Mouse (Mus musculus): ENCODE data around the gene Zfp879. TPM values are rescaled to one million over a fixed set of nuclear protein-coding genes. Genes with fewer than 3 reads are reported as not detected.

Gene Zfp879
- 0.37 TPM for polyA plus RNA-seq (2015; fragmentation: Illumina TruSeq; extraction: RNeasy Lipid Tissue Mini Kit (QIAGEN cat#74804); ENCODE audit: insufficient read depth, low replicate concordance)

DNA sequence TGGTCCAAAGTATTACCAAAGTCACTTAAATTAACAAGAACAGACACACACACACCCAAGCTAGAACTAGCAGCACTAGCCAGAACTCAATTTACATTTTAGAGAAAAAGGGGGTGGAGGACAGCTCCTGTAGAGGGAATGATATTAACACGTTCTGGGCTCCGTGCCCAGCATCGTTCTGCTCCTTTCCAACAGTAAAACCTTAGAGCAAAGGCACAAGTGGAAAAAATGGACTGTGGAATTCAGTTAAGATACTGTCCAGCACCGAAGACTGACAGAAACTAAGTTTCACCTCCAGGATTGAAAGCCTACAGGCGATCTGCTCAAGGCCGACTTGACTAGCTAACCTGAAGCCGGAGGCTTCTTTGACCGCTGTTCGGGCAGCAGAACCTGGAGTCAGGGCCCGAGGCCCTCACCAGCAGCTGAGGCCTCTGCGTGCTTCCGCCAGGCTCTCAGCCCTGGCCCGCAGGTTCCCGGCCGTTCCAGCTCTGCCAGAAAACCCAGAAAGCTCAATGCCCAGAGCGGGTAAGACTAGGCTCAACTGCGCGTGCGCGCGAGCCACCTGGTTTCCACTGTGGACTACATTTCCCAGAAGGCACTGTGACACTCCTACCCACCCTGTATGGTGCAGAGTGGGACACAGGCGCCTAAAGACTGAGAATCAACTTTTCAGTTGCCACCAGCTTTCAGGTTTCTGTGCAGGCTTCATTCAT is at the start of gene Zfp879:
Gene Zfp879, minus strand, starts transcription at position 530 of the 713 bp plus-strand sequence.

DNA sequence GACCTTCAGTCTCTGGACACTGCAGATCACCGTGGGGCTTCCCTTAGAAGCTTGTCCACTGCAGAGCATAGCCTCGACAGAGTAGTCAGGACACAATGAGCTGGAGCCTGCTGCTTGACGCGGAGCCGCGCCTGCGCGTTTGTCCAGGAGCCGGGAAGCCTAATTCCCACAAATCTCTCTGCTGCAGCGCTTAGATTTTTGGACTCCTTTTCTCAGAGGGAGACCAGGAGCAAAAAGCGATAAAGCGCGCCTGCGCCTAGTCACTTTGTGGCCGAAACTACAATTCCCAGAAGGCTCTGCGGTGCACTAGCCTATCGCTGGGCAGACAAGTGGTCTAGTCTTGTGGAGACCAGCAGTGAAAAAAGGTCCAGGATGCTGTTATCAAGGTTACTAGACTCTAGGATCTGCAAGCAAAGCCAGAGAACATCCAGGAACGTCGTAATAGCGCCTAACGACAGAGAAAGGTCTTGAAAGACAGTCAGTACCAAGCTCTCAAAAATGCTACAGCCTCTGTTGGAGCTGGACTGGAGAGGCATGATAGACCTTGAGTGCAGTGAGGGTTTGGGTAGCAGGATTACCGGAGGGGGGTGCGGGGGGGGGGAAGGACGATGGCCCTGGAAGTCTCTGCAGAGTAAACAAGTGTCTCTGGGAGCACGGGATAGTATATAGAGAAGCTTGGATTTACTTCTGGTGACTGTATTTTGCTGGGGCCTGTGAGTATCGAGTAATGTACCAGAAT is 46.2 kb upstream of the Zfp879 start, which contains the start of gene Zfp454:
Gene Zfp454, minus strand, starts transcription at position 262 of the 739 bp plus-strand sequence.

DNA sequence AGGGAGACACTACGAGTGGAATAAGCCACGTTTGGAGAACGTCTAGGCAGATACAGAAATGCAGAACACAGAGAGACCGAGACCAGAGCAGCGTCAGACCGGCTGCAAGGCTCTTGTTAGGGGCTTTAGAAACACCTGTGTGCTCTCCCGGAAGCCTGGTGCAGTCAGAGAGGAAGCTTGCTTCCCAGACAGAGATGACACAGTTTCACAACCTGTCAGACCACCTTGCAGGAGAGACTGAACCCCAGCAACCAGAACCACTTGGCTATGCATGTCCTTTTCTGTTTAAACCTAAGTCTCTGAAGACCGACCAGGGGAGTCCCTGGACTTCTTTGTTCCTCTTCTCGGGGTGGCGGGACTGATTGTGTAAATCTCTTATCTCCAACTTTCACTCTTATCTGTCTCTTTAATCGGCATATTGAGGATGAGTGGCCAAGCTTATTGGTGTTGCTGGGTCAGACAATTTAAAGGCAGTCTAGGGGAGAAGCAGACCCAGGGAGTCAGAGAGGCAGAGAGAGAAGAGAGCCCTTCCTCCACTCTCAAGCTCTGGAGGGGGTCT is 8.9 kb upstream of the Zfp879 start, which contains the start of gene Grm6:
Gene Grm6, plus strand, starts transcription at position 509 of the 559 bp plus-strand sequence.

DNA sequence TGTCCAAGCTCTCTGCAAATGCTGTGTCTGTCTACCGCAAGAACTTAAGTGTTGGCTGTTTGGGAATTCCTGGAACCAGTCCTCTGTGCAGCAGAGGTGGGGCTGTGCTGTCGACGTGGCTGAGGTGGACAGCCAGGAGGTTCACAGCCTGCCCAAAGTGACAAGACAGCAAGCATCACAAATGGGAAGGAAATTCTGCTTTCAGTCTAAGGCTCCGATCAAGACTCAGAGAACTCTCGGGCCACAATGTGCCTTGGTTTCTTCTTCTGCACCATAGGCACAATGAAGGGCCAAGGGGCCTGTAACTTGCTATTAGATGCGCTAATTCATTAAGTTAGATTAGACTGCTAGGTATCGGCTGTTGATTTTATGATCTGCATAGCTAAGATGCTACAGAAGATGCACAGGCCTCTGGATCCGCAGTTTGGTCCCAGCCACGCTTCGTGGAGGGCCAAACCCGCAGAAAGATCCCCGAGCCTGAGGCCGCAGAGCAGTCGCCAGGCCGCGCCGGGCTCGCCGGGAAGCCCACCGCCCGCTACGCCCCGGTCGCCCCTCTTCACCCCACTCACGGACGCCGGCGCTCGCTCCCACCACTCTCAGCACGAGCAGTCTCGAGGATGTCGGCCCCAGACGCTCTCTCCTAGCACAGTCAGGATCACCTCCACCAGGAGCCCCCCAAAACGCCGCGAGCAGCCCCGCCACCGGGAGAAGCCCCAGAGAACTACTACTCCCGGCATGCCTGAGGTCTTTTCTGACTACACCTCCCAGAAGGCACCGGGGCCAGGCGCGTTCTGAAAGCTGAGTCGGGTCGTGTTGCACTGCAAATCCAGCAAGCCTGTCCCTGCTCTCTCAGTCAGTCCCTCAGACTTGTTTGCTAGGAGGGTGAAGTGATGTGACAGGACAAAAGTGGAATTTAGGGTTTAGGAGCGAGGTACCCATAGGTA is 14.1 kb downstream of the Zfp879 start, which contains the start of gene Zfp354c:
Gene Zfp354c, minus strand, starts transcription at position 715 of the 944 bp plus-strand sequence.

Other genes with a start within 250 kb of the Zfp879 start
- gene Adamts2, start 239.5 kb downstream of the Zfp879 start, polyA plus RNA-seq (2015; fragmentation: Illumina TruSeq; extraction: RNeasy Lipid Tissue Mini Kit (QIAGEN cat#74804); ENCODE audit: insufficient read depth, low replicate concordance) = 2.0 TPM
- 5.4 TPM for gene Zfp354c, start 13.8 kb downstream of the Zfp879 start, polyA plus RNA-seq (2015; fragmentation: Illumina TruSeq; extraction: RNeasy Lipid Tissue Mini Kit (QIAGEN cat#74804); ENCODE audit: insufficient read depth, low replicate concordance)
- 2.6 TPM for gene Grm6, start 9.1 kb upstream of the Zfp879 start, polyA plus RNA-seq (2015; fragmentation: Illumina TruSeq; extraction: RNeasy Lipid Tissue Mini Kit (QIAGEN cat#74804); ENCODE audit: insufficient read depth, low replicate concordance)
- gene Zfp454, start 46.1 kb upstream of the Zfp879 start, polyA plus RNA-seq (2015; fragmentation: Illumina TruSeq; extraction: RNeasy Lipid Tissue Mini Kit (QIAGEN cat#74804); ENCODE audit: insufficient read depth, low replicate concordance) = 0.62 TPM
- gene Zfp2, start 74.6 kb upstream of the Zfp879 start, polyA plus RNA-seq (2015; fragmentation: Illumina TruSeq; extraction: RNeasy Lipid Tissue Mini Kit (QIAGEN cat#74804); ENCODE audit: insufficient read depth, low replicate concordance) = 3.0 TPM
- gene Zfp354b, start 90.1 kb upstream of the Zfp879 start, polyA plus RNA-seq (2015; fragmentation: Illumina TruSeq; extraction: RNeasy Lipid Tissue Mini Kit (QIAGEN cat#74804); ENCODE audit: insufficient read depth, low replicate concordance) = 0.62 TPM
- gene 4933414I15Rik, start 102.2 kb upstream of the Zfp879 start, polyA plus RNA-seq (2015; fragmentation: Illumina TruSeq; extraction: RNeasy Lipid Tissue Mini Kit (QIAGEN cat#74804); ENCODE audit: insufficient read depth, low replicate concordance) = not detected
- gene Prop1, start 112.2 kb upstream of the Zfp879 start, polyA plus RNA-seq (2015; fragmentation: Illumina TruSeq; extraction: RNeasy Lipid Tissue Mini Kit (QIAGEN cat#74804); ENCODE audit: insufficient read depth, low replicate concordance) = not detected
- gene Olfr1378, start 125.0 kb upstream of the Zfp879 start, polyA plus RNA-seq (2015; fragmentation: Illumina TruSeq; extraction: RNeasy Lipid Tissue Mini Kit (QIAGEN cat#74804); ENCODE audit: insufficient read depth, low replicate concordance) = not detected
- gene Olfr1377, start 140.4 kb upstream of the Zfp879 start, polyA plus RNA-seq (2015; fragmentation: Illumina TruSeq; extraction: RNeasy Lipid Tissue Mini Kit (QIAGEN cat#74804); ENCODE audit: insufficient read depth, low replicate concordance) = not detected
- not detected for gene Olfr51, start 162.0 kb upstream of the Zfp879 start, polyA plus RNA-seq (2015; fragmentation: Illumina TruSeq; extraction: RNeasy Lipid Tissue Mini Kit (QIAGEN cat#74804); ENCODE audit: insufficient read depth, low replicate concordance)
- gene Olfr54, start 172.7 kb upstream of the Zfp879 start, polyA plus RNA-seq (2015; fragmentation: Illumina TruSeq; extraction: RNeasy Lipid Tissue Mini Kit (QIAGEN cat#74804); ENCODE audit: insufficient read depth, low replicate concordance) = not detected
- gene Olfr1375, start 206.6 kb upstream of the Zfp879 start, polyA plus RNA-seq (2015; fragmentation: Illumina TruSeq; extraction: RNeasy Lipid Tissue Mini Kit (QIAGEN cat#74804); ENCODE audit: insufficient read depth, low replicate concordance) = not detected
- gene Zfp354a, start 217.7 kb upstream of the Zfp879 start, polyA plus RNA-seq (2015; fragmentation: Illumina TruSeq; extraction: RNeasy Lipid Tissue Mini Kit (QIAGEN cat#74804); ENCODE audit: insufficient read depth, low replicate concordance) = 2.6 TPM